Mouse (Mus musculus): Measurements from ENCODE around the gene Usp34. TPM values are rescaled to one million over a fixed set of nuclear protein-coding genes. Genes with fewer than 3 reads are reported as not detected.

Gene Usp34
- 39.2 and 44.0 TPM in 2 replicates for polyA plus RNA-seq (2014; fragmentation: Nextera tagmentation; extraction: Ambion mirVana)

- Histone ChIP-seq H3K27me3 (replicated peaks; ENCODE audit: control insufficient read depth, insufficient read depth, low read length) (no peaks in the 10 kb centered on the region), H3K36me3 (ENCODE audit: control insufficient read depth, insufficient read depth, low read length) (no peaks in the 10 kb centered on the region), H3K4me1 (ENCODE audit: control insufficient read depth, insufficient read depth, low read length) (peaks cover 9% of the 10 kb centered on the region; the same call in 1 of the 2 replicates), H3K4me3 (ENCODE audit: low read depth, low read length) (peak within 1 kb of the TSS; percentile 94), H3K9me3 (replicated peaks; ENCODE audit: control insufficient read depth, low read length) (no peaks in the 10 kb centered on the region), H3K27ac (ENCODE audit: low read depth, low read length) (peak within 1 kb of the TSS; percentile 98), H3K9ac (ENCODE audit: low read length) (peak within 1 kb of the TSS; percentile 93), H3K4me2 (ENCODE audit: low read length) (peak within 1 kb of the TSS; percentile 58)
- ATAC-seq: peak; percentile 56
- DNase-seq (ENCODE audit: low spot score): peak; percentile 60
- WGBS: under 1% methylated on average over 44 of the region's 80 CpGs
Observed at GRCm38 (mm10) chr11:23306764-23307565, at the start of gene Usp34. Gene Usp34, plus strand, starts transcription at chr11:23306895.

GRCm38 (mm10) chr11:23259073-23259472 is 47.6 kb upstream of the Usp34 start:
- no peaks in the 10 kb centered on the region for H3K9me3 ChIP-seq (replicated peaks; ENCODE audit: control insufficient read depth, low read length)
- ATAC-seq (no peak), DNase-seq (ENCODE audit: low spot score) (no peak)
- H3K4me2 ChIP-seq (ENCODE audit: low read length): peak overlapping the region; percentile 20; the same call in 1 of the 2 replicates
- 90% methylated on average over 4 of the region's 4 CpGs for WGBS
- H3K36me3 ChIP-seq (ENCODE audit: control insufficient read depth, insufficient read depth, low read length): peaks cover 21% of the 10 kb centered on the region
- H3K27ac ChIP-seq (ENCODE audit: low read depth, low read length): no peak overlapping the region
- H3K9ac ChIP-seq (ENCODE audit: low read length): no peak overlapping the region; the same call in 1 of the 2 replicates
- no peak overlapping the region for H3K4me3 ChIP-seq (ENCODE audit: low read depth, low read length)
- H3K27me3 ChIP-seq (replicated peaks; ENCODE audit: control insufficient read depth, insufficient read depth, low read length): no peaks in the 10 kb centered on the region
- peaks cover 6% of the 10 kb centered on the region for H3K4me1 ChIP-seq (ENCODE audit: control insufficient read depth, insufficient read depth, low read length)

GRCm38 (mm10) chr11:23259481-23259880 is 47.2 kb upstream of the Usp34 start:
- Histone ChIP-seq H3K27me3 (replicated peaks; ENCODE audit: control insufficient read depth, insufficient read depth, low read length) (no peaks in the 10 kb centered on the region), H3K27ac (ENCODE audit: low read depth, low read length) (no peak overlapping the region), H3K4me2 (ENCODE audit: low read length) (no peak overlapping the region), H3K9me3 (replicated peaks; ENCODE audit: control insufficient read depth, low read length) (no peaks in the 10 kb centered on the region), H3K36me3 (ENCODE audit: control insufficient read depth, insufficient read depth, low read length) (peaks cover 25% of the 10 kb centered on the region), H3K4me3 (ENCODE audit: low read depth, low read length) (no peak overlapping the region), H3K9ac (ENCODE audit: low read length) (no peak overlapping the region), H3K4me1 (ENCODE audit: control insufficient read depth, insufficient read depth, low read length) (peaks cover 6% of the 10 kb centered on the region)
- WGBS: 66% methylated on average over 1 of the region's 1 CpGs
- no peak for ATAC-seq
- no peak for DNase-seq (ENCODE audit: low spot score)

GRCm38 (mm10) chr11:23260186-23260585 is 46.5 kb upstream of the Usp34 start:
- H3K9me3 ChIP-seq (replicated peaks; ENCODE audit: control insufficient read depth, low read length): no peaks in the 10 kb centered on the region
- H3K27ac ChIP-seq (ENCODE audit: low read depth, low read length): no peak overlapping the region
- no peak overlapping the region for H3K4me2 ChIP-seq (ENCODE audit: low read length)
- ATAC-seq: no peak
- no peaks in the 10 kb centered on the region for H3K27me3 ChIP-seq (replicated peaks; ENCODE audit: control insufficient read depth, insufficient read depth, low read length)
- H3K9ac ChIP-seq (ENCODE audit: low read length): no peak overlapping the region
- no peak overlapping the region for H3K4me3 ChIP-seq (ENCODE audit: low read depth, low read length)
- DNase-seq (ENCODE audit: low spot score): no peak
- H3K4me1 ChIP-seq (ENCODE audit: control insufficient read depth, insufficient read depth, low read length): peaks cover 4% of the 10 kb centered on the region
- WGBS: 100% methylated on average over 1 of the region's 1 CpGs
- H3K36me3 ChIP-seq (ENCODE audit: control insufficient read depth, insufficient read depth, low read length): peaks cover 32% of the 10 kb centered on the region

- no peak overlapping the region for H3K4me2 ChIP-seq (ENCODE audit: low read length)
- no peaks in the 10 kb centered on the region for H3K9me3 ChIP-seq (replicated peaks; ENCODE audit: control insufficient read depth, low read length)
- ATAC-seq (no peak), DNase-seq (ENCODE audit: low spot score) (no peak)
- no peak overlapping the region for H3K9ac ChIP-seq (ENCODE audit: low read length)
- H3K4me3 ChIP-seq (ENCODE audit: low read depth, low read length): no peak overlapping the region
- no peak overlapping the region for H3K27ac ChIP-seq (ENCODE audit: low read depth, low read length)
- H3K36me3 ChIP-seq (ENCODE audit: control insufficient read depth, insufficient read depth, low read length): peaks cover 45% of the 10 kb centered on the region
- H3K4me1 ChIP-seq (ENCODE audit: control insufficient read depth, insufficient read depth, low read length): peaks cover 4% of the 10 kb centered on the region
- no peaks in the 10 kb centered on the region for H3K27me3 ChIP-seq (replicated peaks; ENCODE audit: control insufficient read depth, insufficient read depth, low read length)
- WGBS: 82% methylated on average over 3 of the region's 3 CpGs
Observed at GRCm38 (mm10) chr11:23261490-23261889, 45.2 kb upstream of the Usp34 start.

GRCm38 (mm10) chr11:23264949-23265348 is 41.7 kb upstream of the Usp34 start:
- no peaks in the 10 kb centered on the region for H3K9me3 ChIP-seq (replicated peaks; ENCODE audit: control insufficient read depth, low read length)
- H3K4me2 ChIP-seq (ENCODE audit: low read length): no peak overlapping the region
- peaks cover 61% of the 10 kb centered on the region for H3K36me3 ChIP-seq (ENCODE audit: control insufficient read depth, insufficient read depth, low read length)
- H3K27ac ChIP-seq (ENCODE audit: low read depth, low read length): no peak overlapping the region
- H3K4me1 ChIP-seq (ENCODE audit: control insufficient read depth, insufficient read depth, low read length): no peaks in the 10 kb centered on the region
- DNase-seq (ENCODE audit: low spot score) (no peak), ATAC-seq (no peak)
- no peak overlapping the region for H3K4me3 ChIP-seq (ENCODE audit: low read depth, low read length)
- H3K27me3 ChIP-seq (replicated peaks; ENCODE audit: control insufficient read depth, insufficient read depth, low read length): no peaks in the 10 kb centered on the region
- H3K9ac ChIP-seq (ENCODE audit: low read length): no peak overlapping the region

GRCm38 (mm10) chr11:23271770-23272724 is 34.6 kb upstream of the Usp34 start:
- H3K27me3 ChIP-seq (replicated peaks; ENCODE audit: control insufficient read depth, insufficient read depth, low read length): no peaks in the 10 kb centered on the region
- peak; percentile 83 for DNase-seq (ENCODE audit: low spot score)
- no peak overlapping the region for H3K4me3 ChIP-seq (ENCODE audit: low read depth, low read length)
- no peaks in the 10 kb centered on the region for H3K9me3 ChIP-seq (replicated peaks; ENCODE audit: control insufficient read depth, low read length)
- no peak overlapping the region for H3K9ac ChIP-seq (ENCODE audit: low read length)
- no peaks in the 10 kb centered on the region for H3K4me1 ChIP-seq (ENCODE audit: control insufficient read depth, insufficient read depth, low read length)
- H3K4me2 ChIP-seq (ENCODE audit: low read length): no peak overlapping the region
- no peak overlapping the region for H3K27ac ChIP-seq (ENCODE audit: low read depth, low read length)
- WGBS: 70% methylated on average over 4 of the region's 4 CpGs
- peaks cover 73% of the 10 kb centered on the region for H3K36me3 ChIP-seq (ENCODE audit: control insufficient read depth, insufficient read depth, low read length)
- peak; percentile 54; the same call in 1 of the 2 replicates for ATAC-seq

- ATAC-seq: no peak
- peaks cover 92% of the 10 kb centered on the region for H3K36me3 ChIP-seq (ENCODE audit: control insufficient read depth, insufficient read depth, low read length)
Observed at GRCm38 (mm10) chr11:23275780-23276179, 30.9 kb upstream of the Usp34 start.

More at GRCm38 (mm10) chr11:23275780-23276179, 30.9 kb upstream of the Usp34 start:
- H3K27me3 ChIP-seq (replicated peaks; ENCODE audit: control insufficient read depth, insufficient read depth, low read length): no peaks in the 10 kb centered on the region
- H3K4me3 ChIP-seq (ENCODE audit: low read depth, low read length): no peak overlapping the region
- DNase-seq (ENCODE audit: low spot score): no peak
- WGBS: 78% methylated on average over 3 of the region's 3 CpGs
- no peak overlapping the region for H3K4me2 ChIP-seq (ENCODE audit: low read length)
- H3K4me1 ChIP-seq (ENCODE audit: control insufficient read depth, insufficient read depth, low read length): no peaks in the 10 kb centered on the region
- H3K9ac ChIP-seq (ENCODE audit: low read length): no peak overlapping the region
- H3K27ac ChIP-seq (ENCODE audit: low read depth, low read length): no peak overlapping the region
- no peaks in the 10 kb centered on the region for H3K9me3 ChIP-seq (replicated peaks; ENCODE audit: control insufficient read depth, low read length)
